Mouse (Mus musculus) CH12.LX (cell line): ENCODE results near the gene Zfp74. TPM values are rescaled to one million over a fixed set of nuclear protein-coding genes. Genes with fewer than 3 reads are reported as not detected.

ENCODE experiments used
- DNase-seq: peaks from one replicate; pipeline ENCODE4 v3.0.0-alpha.2; 2013; ENCODE audit errors: extremely low read depth
- H3K27ac ChIP-seq: 2 replicates; pipeline ENCODE4 v1.5.1; 2012; ENCODE audit warnings: low read depth, mild to moderate bottlenecking, control low read depth, moderate library complexity; ENCODE audit not compliant: insufficient read depth
- H3K27me3 ChIP-seq: replicated peaks from 2 replicates; pipeline ENCODE3; 2012; ENCODE audit warnings: inconsistent platforms
- H3K36me3 ChIP-seq, 2 experiments: replicated peaks in 1 of 2; 2 replicates each; pipeline versions ENCODE3 to v1.6.1; 2012; ENCODE audit warnings: inconsistent platforms in 1 of 2, low read length in 1 of 2, mild to moderate bottlenecking in 1 of 2, mixed read lengths in 1 of 2, moderate library complexity in 1 of 2; ENCODE audit not compliant: control insufficient read depth in 1 of 2, insufficient read depth in 1 of 2
- H3K4me1 ChIP-seq, 2 experiments: 2 replicates each; pipeline ENCODE4 v1.6.1; 2012; ENCODE audit warnings: inconsistent platforms in 1 of 2, moderate library complexity in 1 of 2; ENCODE audit not compliant: insufficient read depth in 2 of 2, control insufficient read depth in 1 of 2
- H3K4me2 ChIP-seq: 2 replicates; pipeline ENCODE4 v1.6.1; 2012; ENCODE audit warnings: low read depth, mild to moderate bottlenecking, control low read depth; ENCODE audit not compliant: poor library complexity, insufficient read depth, severe bottlenecking
- H3K4me3 ChIP-seq, 3 experiments: fragments of 150-350 bp in 1 of 3; sonication (generic) in 1 of 3; replicated peaks in 1 of 3; 2 replicates each; pipeline versions ENCODE3 to v1.5.1; 2011 to 2012; ENCODE audit warnings: low read depth in 2 of 3, low read length in 2 of 3, mild to moderate bottlenecking in 2 of 3, moderate library complexity in 2 of 3, control low read depth in 1 of 3, improper control_type of control experiment in 1 of 3, inconsistent platforms in 1 of 3, mixed read lengths in 1 of 3; ENCODE audit not compliant: poor library complexity in 1 of 3
- H3K79me2 ChIP-seq: replicated peaks from 2 replicates; pipeline ENCODE4 v1.6.1; 2012; ENCODE audit warnings: mild to moderate bottlenecking, moderate library complexity; ENCODE audit not compliant: control insufficient read depth, poor library complexity, insufficient read depth, severe bottlenecking; ENCODE audit errors: extremely low read depth
- H3K9ac ChIP-seq: 2 replicates; pipeline ENCODE4 v1.6.1; 2012; ENCODE audit warnings: low read depth, mild to moderate bottlenecking, control low read depth, moderate library complexity; ENCODE audit not compliant: insufficient read depth
- H3K9me3 ChIP-seq: replicated peaks from 2 replicates; pipeline ENCODE3; 2012; ENCODE audit warnings: low read length, inconsistent platforms, mixed read lengths
- BHLHE40 ChIP-seq: IDR thresholded peaks from 2 replicates; pipeline ENCODE4 v1.6.1; 2011; ENCODE audit warnings: mild to moderate bottlenecking, low read depth, low read length, improper control_type of control experiment
- CHD2 ChIP-seq: IDR thresholded peaks from 2 replicates; pipeline ENCODE4 v1.6.1; 2011; ENCODE audit warnings: low read length, improper control_type of control experiment
- CTCF ChIP-seq, 2 experiments: IDR thresholded peaks in 1 of 2; conservative IDR thresholded peaks in 1 of 2; 2 replicates each; pipeline ENCODE4 v1.5.1; 2011 to 2012; ENCODE audit warnings: low read depth in 2 of 2, low read length in 2 of 2, improper control_type of control experiment in 1 of 2, inconsistent platforms in 1 of 2, mild to moderate bottlenecking in 1 of 2, moderate library complexity in 1 of 2
- E2F4 ChIP-seq: IDR thresholded peaks from 2 replicates; pipeline ENCODE4 v1.6.1; 2011; ENCODE audit warnings: low read depth, low read length, improper control_type of control experiment; ENCODE audit not compliant: insufficient replicate concordance
- ELF1 ChIP-seq: IDR thresholded peaks from 2 replicates; pipeline ENCODE4 v1.6.1; 2014; ENCODE audit warnings: low read depth, mild to moderate bottlenecking, inconsistent platforms, low read length, improper control_type of control experiment
- EP300 ChIP-seq: IDR thresholded peaks from 2 replicates; pipeline ENCODE4 v1.6.1; 2011; ENCODE audit warnings: low read length, improper control_type of control experiment
- ETS1 ChIP-seq: conservative IDR thresholded peaks from 2 replicates; pipeline ENCODE4 v1.6.1; 2012; ENCODE audit warnings: low read depth, mild to moderate bottlenecking, inconsistent platforms, low read length, improper control_type of control experiment, moderate library complexity
- JUN ChIP-seq: IDR thresholded peaks from 2 replicates; pipeline ENCODE4 v1.6.1; 2011; ENCODE audit warnings: low read depth, mild to moderate bottlenecking, low read length, improper control_type of control experiment, moderate library complexity; ENCODE audit not compliant: insufficient read depth
- JUND ChIP-seq: conservative IDR thresholded peaks from 2 replicates; pipeline ENCODE4 v1.6.1; 2011; ENCODE audit warnings: low read depth, low read length, improper control_type of control experiment
- MAX ChIP-seq: IDR thresholded peaks from 2 replicates; pipeline ENCODE4 v1.6.1; 2011; ENCODE audit warnings: low read length, improper control_type of control experiment
- MXI1 ChIP-seq: IDR thresholded peaks from 2 replicates; pipeline ENCODE4 v1.6.1; 2011; ENCODE audit warnings: mild to moderate bottlenecking, low read depth, low read length, improper control_type of control experiment
- MYC ChIP-seq: IDR thresholded peaks from 2 replicates; pipeline ENCODE4 v1.6.1; 2011; ENCODE audit warnings: low read depth, mild to moderate bottlenecking, improper control_type of control experiment, low read length
- SIN3A ChIP-seq: IDR thresholded peaks from 2 replicates; pipeline ENCODE4 v1.6.1; 2012; ENCODE audit warnings: low read length, improper control_type of control experiment, inconsistent platforms
- SMC3 ChIP-seq: IDR thresholded peaks from 2 replicates; pipeline ENCODE4 v1.6.1; 2011; ENCODE audit warnings: low read depth, low read length, improper control_type of control experiment
- TBP ChIP-seq: conservative IDR thresholded peaks from 2 replicates; pipeline ENCODE4 v1.6.1; 2011; ENCODE audit warnings: low read depth, low read length, improper control_type of control experiment
- USF1 ChIP-seq: IDR thresholded peaks from 2 replicates; pipeline ENCODE4 v1.6.1; 2014; ENCODE audit warnings: low read depth, mild to moderate bottlenecking, inconsistent platforms, low read length, improper control_type of control experiment
- dilution Hi-C: fragments of 300-500 bp; cut with MboI; formaldehyde crosslinking; loops from 2 replicates; pipeline ENCODE4 v1.14.3; 2020; ENCODE audit warnings: low sequenced_read_pairs; ENCODE audit not compliant: extremely low pct_unique_long_range_greater_than_20kb, extremely low pct_ligation_motif_present
- in situ Hi-C: fragments of 300-500 bp; cut with MboI; formaldehyde crosslinking; loops from 3 replicates; pipeline ENCODE4 v1.14.3; 2019; ENCODE audit warnings: low sequenced_read_pairs, low pct_ligation_motif_present, low pct_unique_long_range_greater_than_20kb, mixed read lengths
- polyA plus RNA-seq: library from polyadenylated mRNA; unstranded; fragments of >175 nt; gene quantifications from 2 replicates; pipeline ENCODE4 v1.2.1, GENCODE M21; 2012; ENCODE audit warnings: low read depth; ENCODE audit not compliant: insufficient read length
- total RNA-seq, 2 experiments: library from RNA; depleted of rRNA; stranded (reverse); fragments of 300-350 nt in 1 of 2; fragments of >200 nt in 1 of 2; gene quantifications; 2 replicates each; pipeline ENCODE4 v1.2.3; 2012 to 2014

The Zfp74 gene
- total and polyA plus RNA-seq, 3 experiments = 3.8 to 6.7 (median 4.7) TPM

DNA sequence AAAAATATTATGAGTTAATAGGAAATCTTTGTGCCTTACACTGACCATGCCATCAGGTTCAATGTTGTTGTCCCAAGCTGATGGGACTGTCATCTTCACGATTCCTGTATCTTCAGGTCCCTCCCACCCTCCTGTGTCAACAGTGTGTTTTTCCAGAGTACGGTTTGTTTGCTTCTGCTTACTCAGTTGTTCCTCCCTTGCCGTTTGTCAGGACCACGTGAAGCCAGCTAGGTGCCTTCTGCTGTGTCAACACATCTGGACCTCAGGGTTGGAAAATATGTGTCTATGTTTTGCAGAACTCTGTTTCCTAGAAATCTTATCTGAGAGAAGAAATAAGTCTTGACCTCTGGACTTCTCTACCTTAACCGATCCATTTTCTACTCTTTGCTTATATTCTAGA is 46.7 kb upstream of the Zfp74 start:
- DNase-seq = peak; percentile 62
- no peak overlapping the region for H3K4me3 ChIP-seq
- H3K27ac ChIP-seq = no peak overlapping the region
- peaks cover 46 to 67% of the 10 kb centered on the region in 2 experiments for H3K36me3 ChIP-seq
- no peak overlapping the region for H3K4me2 ChIP-seq
- peaks cover 3 to 14% of the 10 kb centered on the region in 2 experiments; a peak in 2 of 4 replicates for H3K4me1 ChIP-seq
- dilution Hi-C loops (no loop called here), in situ Hi-C loops (no loop called here)
- no peak overlapping the region for H3K9ac ChIP-seq
- H3K9me3 ChIP-seq = peaks cover 3% of the 10 kb centered on the region
- TF ChIP-seq E2F4 (no peak), CHD2 (no peak), BHLHE40 (peak; percentile 33; the same call in 1 of the 2 replicates), ELF1 (no peak), ETS1 (peak; percentile 83), JUND (peak; percentile 33; the same call in 1 of the 2 replicates), SIN3A (0 out of 2 replicates have a peak, but pooled peaks have one; percentile 54), MXI1 (peak; percentile 66; the same call in 1 of the 2 replicates), MAX (peak; percentile 60; the same call in 1 of the 2 replicates), MYC (0 out of 2 replicates have a peak, but pooled peaks have one; percentile 15), TBP (no peak), USF1 (peak; percentile 27; the same call in 1 of the 2 replicates), EP300 (peak; percentile 56), JUN (peak; percentile 18; the same call in 1 of the 2 replicates)
- H3K27me3 ChIP-seq = no peaks in the 10 kb centered on the region
- H3K79me2 ChIP-seq = no peaks in the 10 kb centered on the region

DNA sequence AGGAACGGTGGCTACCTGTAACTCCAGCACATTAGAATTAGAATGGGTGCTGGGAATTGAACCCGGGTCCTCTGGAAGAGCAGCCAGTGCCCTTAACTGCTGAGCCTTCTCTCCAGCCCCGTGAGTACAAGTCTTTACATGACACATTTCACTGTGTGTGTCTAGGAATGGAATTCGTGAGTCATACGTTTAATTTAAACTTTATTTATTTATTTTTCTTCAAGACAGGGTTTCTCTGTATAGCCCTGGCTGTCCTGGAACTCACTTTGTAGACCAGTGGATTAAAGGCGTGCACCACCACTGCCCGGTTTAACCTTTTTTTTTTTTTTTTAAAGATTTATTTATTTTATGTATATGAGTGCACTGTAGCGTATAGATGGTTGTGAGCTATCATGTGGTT is 41.2 kb upstream of the Zfp74 start:
- Histone ChIP-seq H3K79me2 (no peaks in the 10 kb centered on the region), H3K27me3 (no peaks in the 10 kb centered on the region), H3K27ac (no peak overlapping the region), H3K4me1 (peaks cover 0 to under 1% of the 10 kb centered on the region in 2 experiments; a peak in 1 of 4 replicates), H3K36me3 (peaks cover 43 to 83% of the 10 kb centered on the region in 2 experiments), H3K9ac (no peak overlapping the region), H3K4me3 (no peak overlapping the region), H3K9me3 (peaks cover 8% of the 10 kb centered on the region), H3K4me2 (no peak overlapping the region)
- TF ChIP-seq MXI1 (no peak), CTCF (conservative IDR thresholded peaks at IDR 0.05 in 1 of 2, IDR thresholded peaks at IDR 0.05 in 1 of 2; ENCODE audit: low read depth in 2 of 2, low read length in 2 of 2) (no peak), SMC3 (no peak), MYC (no peak), SIN3A (no peak)
- in situ Hi-C loops (no loop called here), dilution Hi-C loops (no loop called here)
- DNase-seq = no peak
